Mouse (Mus musculus) cerebellum, adult 11-12 months (tissue): ENCODE data around the gene Tfb2m.

Source experiments
- DNase-seq: peaks from one replicate; pipeline ENCODE4 v3.0.0; 2022

The Tfb2m gene

GRCm38 (mm10) chr1:179492908-179493307, 53.2 kb downstream of the Tfb2m start:
- no peak for DNase-seq

DNA sequence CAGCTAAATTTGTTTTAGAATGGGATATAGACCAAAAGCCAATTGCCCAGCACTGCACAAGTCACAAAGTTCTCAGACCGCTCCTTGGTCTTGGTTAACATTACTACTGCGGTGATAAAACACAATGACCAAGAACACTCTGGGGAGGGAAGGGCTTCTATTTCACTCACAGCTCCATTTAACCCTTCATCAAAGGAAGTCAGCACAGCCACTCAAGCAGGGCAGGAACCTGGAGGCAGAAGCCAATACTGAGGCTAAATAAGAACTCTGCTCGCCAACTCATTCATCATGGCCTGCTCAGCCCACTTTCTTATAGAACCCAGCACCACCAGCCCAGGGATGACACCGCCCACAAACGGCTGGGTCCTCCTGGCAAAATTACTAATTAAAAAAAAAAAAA, 57.5 kb downstream of the Tfb2m start:
- no peak for DNase-seq

- DNase-seq, result no peak
Measured at GRCm38 (mm10) chr1:179487990-179488389, 58.1 kb downstream of the Tfb2m start.

DNA sequence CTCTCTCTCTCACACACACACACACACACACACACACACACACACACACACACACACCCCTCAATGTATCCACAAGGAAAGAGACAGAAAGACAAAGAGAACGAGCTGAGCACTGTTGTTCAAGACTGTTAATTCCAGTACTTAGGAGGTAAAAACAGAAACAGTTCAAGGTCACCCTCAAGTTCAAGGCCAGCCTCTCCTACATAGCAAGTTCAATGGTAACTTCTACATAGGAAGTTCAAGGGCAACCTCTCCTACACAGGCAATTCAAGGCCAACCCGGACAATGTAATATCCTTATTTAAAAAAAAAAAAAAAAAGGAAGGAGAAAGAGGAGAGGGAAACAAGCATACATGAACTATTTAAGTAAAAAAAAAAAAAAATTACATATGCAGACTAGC, 58.8 kb downstream of the Tfb2m start:
- no peak for DNase-seq

GRCm38 (mm10) chr1:179485784-179486540, 60.1 kb downstream of the Tfb2m start:
- no peak for DNase-seq

- no peak for DNase-seq
Measured at GRCm38 (mm10) chr1:179480862-179481261, 65.2 kb downstream of the Tfb2m start.
